In the genomic region with DNA sequence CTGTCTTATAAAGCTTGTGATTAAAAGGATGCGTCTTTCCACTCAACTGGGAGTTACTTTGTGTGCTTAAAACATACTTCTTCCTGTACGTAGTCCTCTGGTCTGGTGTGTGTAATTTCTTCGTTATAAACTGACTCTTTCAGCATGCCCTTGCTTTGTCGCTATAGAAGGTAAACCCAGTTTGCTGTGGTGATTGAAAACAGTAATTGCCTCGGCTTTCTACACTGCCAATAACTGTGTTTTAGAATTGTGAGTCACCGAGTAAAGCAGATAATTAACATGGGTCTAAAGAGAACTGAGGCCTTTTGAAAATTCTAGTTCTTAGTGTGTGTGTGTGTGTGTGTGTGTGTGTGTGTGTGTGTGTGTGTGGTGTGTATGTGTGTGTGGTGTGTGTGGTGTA, we compare ENCODE assay signal across 14 mouse cellular contexts.
DNase-seq lines count a peak whose midpoint lies in the region; ATAC-seq lines count a peak whose summit lies in the region.
"Had no signal": no experiment of that assay in that cellular context is flagged by ENCODE, and none has a peak within 500 bp of the region (broad histone marks: within the 10 kb centered on the region; RNA-seq: fewer than 3 reads in every experiment).

No protein-coding gene starts in this region.

- no peak overlapping the region for H3K9ac ChIP-seq in heart, embryonic 16.5 days (ENCODE audit: low read length)
- H3K9ac ChIP-seq in neural tube, embryonic 13.5 days: no peak overlapping the region
- H3K9ac ChIP-seq in limb, embryonic 12.5 days (replicated peaks): no peak overlapping the region
- H3K9ac ChIP-seq in midbrain, embryonic 14.5 days (replicated peaks; ENCODE audit: low read length): no peak overlapping the region
- H3K9ac ChIP-seq: heart, embryonic 12.5 days; liver, embryonic 13.5 days had no signal

- WGBS in heart, embryonic 16.5 days: 79% methylated on average over 6 of the region's 6 CpGs
- WGBS in neural tube, embryonic 13.5 days: 74% methylated on average over 6 of the region's 6 CpGs
- 46% methylated on average over 6 of the region's 6 CpGs for WGBS in limb, embryonic 12.5 days
- WGBS in midbrain, embryonic 14.5 days: 83% methylated on average over 6 of the region's 6 CpGs

- no peak for DNase-seq in heart, postnatal 36 days
- DNase-seq in neural tube, embryonic 10.5 days (ENCODE audit: extremely low spot score, low spot score): no peak
- DNase-seq in spleen, postnatal 36 days (ENCODE audit: low spot score in 2 of 2): no peak
- DNase-seq in midbrain, embryonic 14.5 days: no peak
- no peak for DNase-seq in urinary bladder, adult 18-20 months (ENCODE audit: low spot score in 2 of 2)
- DNase-seq: embryo, embryonic 11 days; kidney, adult 9 months; liver, embryonic 13.5 days; right cerebral cortex, postnatal 4 days; thymus, adult 18-20 months had no signal

- intact Hi-C loops in heart, postnatal 36 days (cut with DNase I): no loop called here

- peaks cover 9% of the 10 kb centered on the region for H3K4me1 ChIP-seq in heart, embryonic 16.5 days (ENCODE audit: control insufficient read depth, insufficient read depth, low read length)
- H3K4me1 ChIP-seq in neural tube, embryonic 13.5 days (replicated peaks): peaks cover 15% of the 10 kb centered on the region
- peaks cover 15% of the 10 kb centered on the region for H3K4me1 ChIP-seq in limb, embryonic 12.5 days (replicated peaks)
- peaks cover 13% of the 10 kb centered on the region; the same call in 1 of the 2 replicates for H3K4me1 ChIP-seq in midbrain, embryonic 14.5 days (ENCODE audit: control insufficient read depth, insufficient read depth, low read length)
- H3K4me1 ChIP-seq: liver, embryonic 13.5 days had no signal

- H3K9me3 ChIP-seq in heart, embryonic 16.5 days (replicated peaks; ENCODE audit: control insufficient read depth, low read length): no peaks in the 10 kb centered on the region
- no peaks in the 10 kb centered on the region for H3K9me3 ChIP-seq in neural tube, embryonic 13.5 days
- H3K9me3 ChIP-seq in limb, embryonic 12.5 days: no peaks in the 10 kb centered on the region
- no peaks in the 10 kb centered on the region for H3K9me3 ChIP-seq in midbrain, embryonic 14.5 days (ENCODE audit: control insufficient read depth, low read length)
- H3K9me3 ChIP-seq: heart, embryonic 12.5 days; liver, embryonic 13.5 days had no signal

- peak overlapping the region; percentile 8 for H3K27ac ChIP-seq in heart, embryonic 16.5 days (ENCODE audit: low read length)
- peak overlapping the region; percentile 67; the same call in 1 of the 2 replicates for H3K27ac ChIP-seq in neural tube, embryonic 13.5 days (replicated peaks)
- H3K27ac ChIP-seq in limb, embryonic 12.5 days: peak overlapping the region; percentile 54
- no peak overlapping the region; the same call in 1 of the 2 replicates for H3K27ac ChIP-seq in midbrain, embryonic 14.5 days (replicated peaks; ENCODE audit: low read depth, low read length)
- H3K27ac ChIP-seq: liver, embryonic 13.5 days had no signal

- H3K4me3 ChIP-seq in heart, embryonic 16.5 days (ENCODE audit: low read length): no peak overlapping the region
- no peak overlapping the region for H3K4me3 ChIP-seq in neural tube, embryonic 13.5 days
- H3K4me3 ChIP-seq in limb, embryonic 12.5 days (replicated peaks): no peak overlapping the region
- no peak overlapping the region for H3K4me3 ChIP-seq in midbrain, embryonic 14.5 days (replicated peaks; ENCODE audit: low read depth, low read length)
- H3K4me3 ChIP-seq: heart, embryonic 12.5 days; liver, embryonic 13.5 days had no signal

- H3K36me3 ChIP-seq in heart, embryonic 16.5 days (ENCODE audit: control insufficient read depth, insufficient read depth): no peaks in the 10 kb centered on the region
- H3K36me3 ChIP-seq in neural tube, embryonic 13.5 days: no peaks in the 10 kb centered on the region
- H3K36me3 ChIP-seq in limb, embryonic 12.5 days: no peaks in the 10 kb centered on the region
- no peaks in the 10 kb centered on the region for H3K36me3 ChIP-seq in midbrain, embryonic 14.5 days (ENCODE audit: control insufficient read depth, insufficient read depth, low read length)
- H3K36me3 ChIP-seq: heart, embryonic 12.5 days; liver, embryonic 13.5 days had no signal

- no peak for ATAC-seq in heart, embryonic 16.5 days (replicated peaks; ENCODE audit: extremely low read depth, insufficient read depth, low FRiP score)
- ATAC-seq in neural tube, embryonic 13.5 days (ENCODE audit: low read depth): no peak; the same call in 1 of the 2 replicates
- no peak for ATAC-seq in limb, embryonic 12.5 days (ENCODE audit: insufficient number of reproducible peaks, insufficient read depth, low FRiP score, low TSS enrichment, low read depth)
- ATAC-seq in midbrain, embryonic 14.5 days (ENCODE audit: low FRiP score, low TSS enrichment): no peak

- no peaks in the 10 kb centered on the region for H3K27me3 ChIP-seq in heart, embryonic 16.5 days (ENCODE audit: control insufficient read depth, insufficient read depth, low read length)
- no peaks in the 10 kb centered on the region for H3K27me3 ChIP-seq in neural tube, embryonic 13.5 days
- H3K27me3 ChIP-seq in limb, embryonic 12.5 days: no peaks in the 10 kb centered on the region
- H3K27me3 ChIP-seq in midbrain, embryonic 14.5 days (ENCODE audit: control insufficient read depth, insufficient read depth, low read length): no peaks in the 10 kb centered on the region
- H3K27me3 ChIP-seq: heart, embryonic 12.5 days; liver, embryonic 13.5 days had no signal

- H3K4me2 ChIP-seq in heart, embryonic 16.5 days (ENCODE audit: low read depth, low read length): no peak overlapping the region
- H3K4me2 ChIP-seq in neural tube, embryonic 13.5 days: no peak overlapping the region
- no peak overlapping the region for H3K4me2 ChIP-seq in limb, embryonic 12.5 days
- no peak overlapping the region for H3K4me2 ChIP-seq in midbrain, embryonic 14.5 days (ENCODE audit: low read length)
- H3K4me2 ChIP-seq: heart, embryonic 12.5 days; liver, embryonic 13.5 days had no signal
